Mouse (Mus musculus) fat pad, adult 2 months (tissue): Measurements from ENCODE around the gene Arf1.

Source experiments
- DNase-seq: peaks from one replicate; pipeline ENCODE4 v3.0.0-alpha.2; 2011; ENCODE audit warnings: low read depth, low spot score; ENCODE audit errors: extremely low read depth

The Arf1 gene

GRCm38 (mm10) chr11:59196230-59196629 is 31.8 kb downstream of the Arf1 start:
- no peak for DNase-seq

- DNase-seq, result no peak
Measured at GRCm38 (mm10) chr11:59192059-59192386, 36.0 kb downstream of the Arf1 start, which contains the start of gene Guk1. Gene Guk1, minus strand, starts transcription at chr11:59192212.

GRCm38 (mm10) chr11:59191231-59192058 is 36.6 kb downstream of the Arf1 start:
- no peak for DNase-seq

GRCm38 (mm10) chr11:59187706-59188105 is 40.4 kb downstream of the Arf1 start:
- DNase-seq, result no peak

- DNase-seq, result no peak
Measured at GRCm38 (mm10) chr11:59185490-59185889, 42.6 kb downstream of the Arf1 start.

- no peak for DNase-seq
Measured at GRCm38 (mm10) chr11:59183821-59184220, 44.2 kb downstream of the Arf1 start.

GRCm38 (mm10) chr11:59182864-59183331 is 45.2 kb downstream of the Arf1 start, which contains the start of gene Gjc2:
Gene Gjc2, minus strand, starts transcription at chr11:59183213.
- DNase-seq, result no peak

- DNase-seq, result no peak
Measured at GRCm38 (mm10) chr11:59176921-59177320, 51.1 kb downstream of the Arf1 start.

- no peak for DNase-seq
Measured at GRCm38 (mm10) chr11:59176475-59176874, 51.6 kb downstream of the Arf1 start.

GRCm38 (mm10) chr11:59174189-59174838 is 53.8 kb downstream of the Arf1 start:
- no peak for DNase-seq

- no peak for DNase-seq
Measured at GRCm38 (mm10) chr11:59170549-59170948, 57.5 kb downstream of the Arf1 start.

GRCm38 (mm10) chr11:59169807-59170206 is 58.3 kb downstream of the Arf1 start:
- no peak for DNase-seq

- no peak for DNase-seq
Measured at GRCm38 (mm10) chr11:59165616-59166241, 62.3 kb downstream of the Arf1 start.

- DNase-seq, result no peak
Measured at GRCm38 (mm10) chr11:59164384-59164783, 63.7 kb downstream of the Arf1 start.

GRCm38 (mm10) chr11:59163255-59164236 is 64.5 kb downstream of the Arf1 start, which contains the start of gene Iba57:
Gene Iba57, minus strand, starts transcription at chr11:59163739.
- DNase-seq, result no peak

- DNase-seq, result no peak
Measured at GRCm38 (mm10) chr11:59162443-59163254, 65.4 kb downstream of the Arf1 start.
